Mouse (Mus musculus): Measurements from ENCODE around the gene Ezr. TPM values are rescaled to one million over a fixed set of nuclear protein-coding genes. Genes with fewer than 3 reads are reported as not detected.

Ezr gene
- total and polyA plus RNA-seq, 3 experiments: 56.8 to 315 (median 99.9) TPM

GRCm38 (mm10) chr17:6783756-6784357, 1.3 kb upstream of the Ezr start:
- peak overlapping the region; percentile 92 for H3K4me3 ChIP-seq (ENCODE audit: low read depth, low read length)
- H3K27me3 ChIP-seq (ENCODE audit: insufficient read depth, low read length): no peaks in the 10 kb centered on the region
- peaks cover 13% of the 10 kb centered on the region for H3K36me3 ChIP-seq (replicated peaks)
- H3K9me3 ChIP-seq (replicated peaks): no peaks in the 10 kb centered on the region
- TF ChIP-seq CTCF (IDR thresholded peaks at IDR 0.05; ENCODE audit: low read depth, low read length) (no peak), GATA1 (IDR thresholded peaks at IDR 0.05; ENCODE audit: borderline replicate concordance, low read length) (no peak), POLR2AphosphoS5 (IDR thresholded peaks at IDR 0.05; ENCODE audit: insufficient replicate concordance, low read depth, low read length) (no peak), GATA2 (IDR thresholded peaks at IDR 0.05; ENCODE audit: borderline replicate concordance, low read depth, low read length) (no peak), TAL1 (conservative IDR thresholded peaks at IDR 0.05; ENCODE audit: low read depth, low read length) (no peak)
- peaks cover 38% of the 10 kb centered on the region for H3K4me1 ChIP-seq (ENCODE audit: insufficient read depth, low read depth, low read length)
- no peak for DNase-seq (ENCODE audit: low spot score)
- no peak for ATAC-seq (ENCODE audit: extremely low read depth, insufficient number of reproducible peaks, low FRiP score, poor library complexity, severe bottlenecking)

GRCm38 (mm10) chr17:6783006-6783661, 550 bp upstream of the Ezr start:
- peak; percentile 77 for DNase-seq (ENCODE audit: low spot score)
- no peak for TF ChIP-seq TAL1 (conservative IDR thresholded peaks at IDR 0.05; ENCODE audit: low read depth, low read length)

GRCm38 (mm10) chr17:6782033-6782526, 504 bp downstream of the Ezr start:
- Histone ChIP-seq H3K4me3 (ENCODE audit: low read depth, low read length) (peak overlapping the region; percentile 92), H3K36me3 (replicated peaks) (peaks cover 21% of the 10 kb centered on the region), H3K27me3 (ENCODE audit: insufficient read depth, low read length) (no peaks in the 10 kb centered on the region), H3K9me3 (replicated peaks) (no peaks in the 10 kb centered on the region), H3K4me1 (ENCODE audit: insufficient read depth, low read depth, low read length) (peaks cover 53% of the 10 kb centered on the region)
- DNase-seq (ENCODE audit: low spot score) (no peak), ATAC-seq (ENCODE audit: extremely low read depth, insufficient number of reproducible peaks, low FRiP score, poor library complexity, severe bottlenecking) (no peak)
- TF ChIP-seq POLR2AphosphoS5 (IDR thresholded peaks at IDR 0.05; ENCODE audit: insufficient replicate concordance, low read depth, low read length) (no peak), GATA1 (IDR thresholded peaks at IDR 0.05; ENCODE audit: borderline replicate concordance, low read length) (no peak), CTCF (IDR thresholded peaks at IDR 0.05; ENCODE audit: low read depth, low read length) (no peak), GATA2 (IDR thresholded peaks at IDR 0.05; ENCODE audit: borderline replicate concordance, low read depth, low read length) (no peak), TAL1 (conservative IDR thresholded peaks at IDR 0.05; ENCODE audit: low read depth, low read length) (no peak)

More at GRCm38 (mm10) chr17:6783006-6783661, 550 bp upstream of the Ezr start:
- Histone ChIP-seq H3K27me3 (ENCODE audit: insufficient read depth, low read length) (no peaks in the 10 kb centered on the region), H3K36me3 (replicated peaks) (peaks cover 13% of the 10 kb centered on the region), H3K4me3 (ENCODE audit: low read depth, low read length) (peak overlapping the region; percentile 92), H3K4me1 (ENCODE audit: insufficient read depth, low read depth, low read length) (peaks cover 45% of the 10 kb centered on the region), H3K9me3 (replicated peaks) (no peaks in the 10 kb centered on the region)
- no peak; the same call in 1 of the 2 replicates for ATAC-seq (ENCODE audit: extremely low read depth, insufficient number of reproducible peaks, low FRiP score, poor library complexity, severe bottlenecking)

GRCm38 (mm10) chr17:6781273-6781672, 1.3 kb downstream of the Ezr start:
- no peak for DNase-seq (ENCODE audit: low spot score)
- TF ChIP-seq GATA2 (IDR thresholded peaks at IDR 0.05; ENCODE audit: borderline replicate concordance, low read depth, low read length) (no peak), POLR2AphosphoS5 (IDR thresholded peaks at IDR 0.05; ENCODE audit: insufficient replicate concordance, low read depth, low read length) (no peak), GATA1 (IDR thresholded peaks at IDR 0.05; ENCODE audit: borderline replicate concordance, low read length) (no peak), TAL1 (conservative IDR thresholded peaks at IDR 0.05; ENCODE audit: low read depth, low read length) (no peak), CTCF (IDR thresholded peaks at IDR 0.05; ENCODE audit: low read depth, low read length) (no peak)
- H3K4me1 ChIP-seq (ENCODE audit: insufficient read depth, low read depth, low read length): peaks cover 57% of the 10 kb centered on the region

GRCm38 (mm10) chr17:6780521-6781115, 2.0 kb downstream of the Ezr start:
- no peak for ATAC-seq (ENCODE audit: extremely low read depth, insufficient number of reproducible peaks, low FRiP score, poor library complexity, severe bottlenecking)
- TF ChIP-seq TAL1 (conservative IDR thresholded peaks at IDR 0.05; ENCODE audit: low read depth, low read length): no peak
- no peak for TF ChIP-seq GATA1 (IDR thresholded peaks at IDR 0.05; ENCODE audit: borderline replicate concordance, low read length)
- no peak for TF ChIP-seq POLR2AphosphoS5 (IDR thresholded peaks at IDR 0.05; ENCODE audit: insufficient replicate concordance, low read depth, low read length)
- no peak for TF ChIP-seq CTCF (IDR thresholded peaks at IDR 0.05; ENCODE audit: low read depth, low read length)
- no peak for TF ChIP-seq GATA2 (IDR thresholded peaks at IDR 0.05; ENCODE audit: borderline replicate concordance, low read depth, low read length)
- H3K36me3 ChIP-seq (replicated peaks): peaks cover 30% of the 10 kb centered on the region
- DNase-seq (ENCODE audit: low spot score): no peak
- H3K9me3 ChIP-seq (replicated peaks): no peaks in the 10 kb centered on the region
- H3K4me3 ChIP-seq (ENCODE audit: low read depth, low read length): peak overlapping the region; percentile 92; the same call in 1 of the 2 replicates
- H3K4me1 ChIP-seq (ENCODE audit: insufficient read depth, low read depth, low read length): peaks cover 62% of the 10 kb centered on the region
- no peaks in the 10 kb centered on the region for H3K27me3 ChIP-seq (ENCODE audit: insufficient read depth, low read length)

More at GRCm38 (mm10) chr17:6781273-6781672, 1.3 kb downstream of the Ezr start:
- Histone ChIP-seq H3K36me3 (replicated peaks) (peaks cover 25% of the 10 kb centered on the region), H3K27me3 (ENCODE audit: insufficient read depth, low read length) (no peaks in the 10 kb centered on the region), H3K9me3 (replicated peaks) (no peaks in the 10 kb centered on the region), H3K4me3 (ENCODE audit: low read depth, low read length) (peak overlapping the region; percentile 92)
- no peak for ATAC-seq (ENCODE audit: extremely low read depth, insufficient number of reproducible peaks, low FRiP score, poor library complexity, severe bottlenecking)

GRCm38 (mm10) chr17:6779632-6780031, 3.0 kb downstream of the Ezr start:
- DNase-seq (ENCODE audit: low spot score): no peak
- Histone ChIP-seq H3K9me3 (replicated peaks) (no peaks in the 10 kb centered on the region), H3K4me1 (ENCODE audit: insufficient read depth, low read depth, low read length) (peaks cover 62% of the 10 kb centered on the region), H3K36me3 (replicated peaks) (peaks cover 40% of the 10 kb centered on the region), H3K4me3 (ENCODE audit: low read depth, low read length) (peak overlapping the region; percentile 63; the same call in 1 of the 2 replicates), H3K27me3 (ENCODE audit: insufficient read depth, low read length) (no peaks in the 10 kb centered on the region)
- no peak for ATAC-seq (ENCODE audit: extremely low read depth, insufficient number of reproducible peaks, low FRiP score, poor library complexity, severe bottlenecking)
- TF ChIP-seq GATA1 (IDR thresholded peaks at IDR 0.05; ENCODE audit: borderline replicate concordance, low read length) (no peak), CTCF (IDR thresholded peaks at IDR 0.05; ENCODE audit: low read depth, low read length) (no peak), TAL1 (conservative IDR thresholded peaks at IDR 0.05; ENCODE audit: low read depth, low read length) (no peak), POLR2AphosphoS5 (IDR thresholded peaks at IDR 0.05; ENCODE audit: insufficient replicate concordance, low read depth, low read length) (no peak), GATA2 (IDR thresholded peaks at IDR 0.05; ENCODE audit: borderline replicate concordance, low read depth, low read length) (no peak)
